Mouse (Mus musculus): ENCODE measurements around the gene Vdac1.

Gene Vdac1

GRCm38 (mm10) chr11:52420296-52421052 lies 59.8 kb downstream of the Vdac1 start:
- DNase-seq (ENCODE audit: low read depth, low spot score) = no peak

- DNase-seq (ENCODE audit: low read depth, low spot score) = peak; percentile 38
Observed at GRCm38 (mm10) chr11:52421053-52421778, 60.6 kb downstream of the Vdac1 start.

GRCm38 (mm10) chr11:52429440-52429839 lies 68.8 kb downstream of the Vdac1 start:
- no peak for DNase-seq (ENCODE audit: low read depth, low spot score)

GRCm38 (mm10) chr11:52431594-52431993 lies 70.9 kb downstream of the Vdac1 start:
- peak; percentile 15 for DNase-seq (ENCODE audit: low read depth, low spot score)

- no peak for DNase-seq (ENCODE audit: low read depth, low spot score)
Observed at GRCm38 (mm10) chr11:52432148-52432547, 71.5 kb downstream of the Vdac1 start.

GRCm38 (mm10) chr11:52433076-52433796 lies 72.6 kb downstream of the Vdac1 start:
- DNase-seq (ENCODE audit: low read depth, low spot score) = no peak

GRCm38 (mm10) chr11:52433797-52434195 lies 73.1 kb downstream of the Vdac1 start:
- no peak for DNase-seq (ENCODE audit: low read depth, low spot score)

- DNase-seq (ENCODE audit: low read depth, low spot score) = no peak
Observed at GRCm38 (mm10) chr11:52435466-52435865, 74.8 kb downstream of the Vdac1 start.

- no peak for DNase-seq (ENCODE audit: low read depth, low spot score)
Observed at GRCm38 (mm10) chr11:52437123-52437522, 76.5 kb downstream of the Vdac1 start.
